Mouse (Mus musculus) MEL (cell line): ENCODE measurements around the gene Akt1.

Experiments used
- CHD2 ChIP-seq: IDR thresholded peaks from 2 replicates; pipeline ENCODE4 v1.6.1; 2011; ENCODE audit warnings: low read length, improper control_type of control experiment
- CTCF ChIP-seq, 3 experiments: IDR thresholded peaks in 2 of 3; conservative IDR thresholded peaks in 1 of 3; 2 replicates each; pipeline ENCODE4 v1.5.1; 2011 to 2012; ENCODE audit warnings: low read length in 3 of 3, low read depth in 2 of 3, mild to moderate bottlenecking in 2 of 3, improper control_type of control experiment in 1 of 3, inconsistent platforms in 1 of 3, mixed read lengths in 1 of 3, moderate library complexity in 1 of 3; ENCODE audit not compliant: control insufficient read depth in 1 of 3, insufficient read depth in 1 of 3, poor library complexity in 1 of 3, severe bottlenecking in 1 of 3
- EP300 ChIP-seq, 2 experiments: IDR thresholded peaks; 2 replicates each; pipeline ENCODE4 v1.6.1; 2011; ENCODE audit warnings: improper control_type of control experiment in 2 of 2, low read length in 2 of 2, low read depth in 1 of 2, mild to moderate bottlenecking in 1 of 2
- JUND ChIP-seq: IDR thresholded peaks from 2 replicates; pipeline ENCODE4 v1.6.1; 2011; ENCODE audit warnings: low read depth, mild to moderate bottlenecking, improper control_type of control experiment, low read length
- KAT2A ChIP-seq: conservative IDR thresholded peaks from 2 replicates; pipeline ENCODE4 v1.6.1; 2012; ENCODE audit warnings: low read depth, low read length, improper control_type of control experiment, inconsistent platforms
- MAFK ChIP-seq: IDR thresholded peaks from 2 replicates; pipeline ENCODE4 v1.6.1; 2011; ENCODE audit warnings: low read depth, mild to moderate bottlenecking, low read length, improper control_type of control experiment, borderline replicate concordance
- MYC ChIP-seq: IDR thresholded peaks from 2 replicates; pipeline ENCODE4 v1.6.1; 2011; ENCODE audit warnings: low read depth, mild to moderate bottlenecking, low read length, improper control_type of control experiment, moderate library complexity
- POLR2A ChIP-seq, 2 experiments: IDR thresholded peaks; 2 replicates each; pipeline ENCODE4 v1.6.1; 2011 to 2012; ENCODE audit warnings: low read length in 2 of 2, mild to moderate bottlenecking in 2 of 2, control low read depth in 1 of 2, improper control_type of control experiment in 1 of 2, low read depth in 1 of 2, moderate library complexity in 1 of 2; ENCODE audit not compliant: control insufficient read depth in 1 of 2, insufficient read depth in 1 of 2, poor library complexity in 1 of 2
- SIN3A ChIP-seq: IDR thresholded peaks from 2 replicates; pipeline ENCODE4 v1.6.1; 2012; ENCODE audit warnings: low read length, improper control_type of control experiment, inconsistent platforms
- TCF12 ChIP-seq: IDR thresholded peaks from 2 replicates; pipeline ENCODE4 v1.6.1; 2014; ENCODE audit warnings: low read depth, mild to moderate bottlenecking, inconsistent platforms, low read length, improper control_type of control experiment, moderate library complexity
- USF1 ChIP-seq: IDR thresholded peaks from 2 replicates; pipeline ENCODE4 v1.6.1; 2014; ENCODE audit warnings: low read depth, mild to moderate bottlenecking, inconsistent platforms, low read length, improper control_type of control experiment, moderate library complexity

- TF ChIP-seq SIN3A, result no peak
- TF ChIP-seq MYC, result no peak
- no peak for TF ChIP-seq CTCF (IDR thresholded peaks at IDR 0.05 in 2 of 3, conservative IDR thresholded peaks at IDR 0.05 in 1 of 3; ENCODE audit: control insufficient read depth in 1 of 3, insufficient read depth in 1 of 3, low read depth in 2 of 3, low read length in 3 of 3, poor library complexity in 1 of 3, severe bottlenecking in 1 of 3)
- no peak for TF ChIP-seq EP300 (IDR thresholded peaks at IDR 0.05; ENCODE audit: low read depth in 1 of 2, low read length in 2 of 2)
- no peak for TF ChIP-seq JUND
- no peak for TF ChIP-seq USF1
- TF ChIP-seq TCF12, result no peak
- no peak for TF ChIP-seq KAT2A
- no peak for TF ChIP-seq MAFK
- no peak for TF ChIP-seq CHD2
- TF ChIP-seq POLR2A (IDR thresholded peaks at IDR 0.05; ENCODE audit: control insufficient read depth in 1 of 2, insufficient read depth in 1 of 2, low read depth in 1 of 2, low read length in 2 of 2, poor library complexity in 1 of 2), result no peak
Observed at GRCm38 (mm10) chr12:112626455-112626854, 48.2 kb downstream of the Akt1 start.
